Mouse (Mus musculus): ENCODE data around the gene Kit. TPM values are rescaled to one million over a fixed set of nuclear protein-coding genes. Genes with fewer than 3 reads are reported as not detected.

The Kit gene
- polyA plus RNA-seq, 1 experiment from 2014 or later, result 51.3 TPM

DNA sequence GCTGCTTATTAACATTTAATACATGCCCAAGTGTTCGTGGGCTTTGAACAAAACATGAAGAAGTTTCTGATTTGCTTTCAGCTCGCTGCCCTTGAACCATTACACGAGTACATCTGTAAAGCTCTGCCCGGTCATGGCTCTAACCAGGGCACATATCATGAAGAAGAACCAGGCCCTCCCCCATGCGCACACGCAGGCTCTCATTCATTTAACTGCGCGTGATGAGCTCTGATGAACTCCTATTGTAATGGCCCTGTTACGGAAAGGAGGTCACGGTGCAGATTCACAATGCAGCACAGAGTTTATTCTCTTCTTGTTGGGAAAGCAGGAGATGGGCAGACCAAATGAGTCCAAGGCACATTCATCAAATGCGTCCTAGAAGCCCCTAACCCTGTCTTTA is 17.1 kb upstream of the Kit start:
- no peak overlapping the region for H3K4me2 ChIP-seq (ENCODE audit: low read depth, low read length)
- no peak; the same call in 1 of the 2 replicates for ATAC-seq (ENCODE audit: low read depth)
- 44% methylated on average over 11 of the region's 11 CpGs for WGBS
- H3K27ac ChIP-seq (ENCODE audit: low read depth, low read length), result no peak overlapping the region
- H3K4me3 ChIP-seq (ENCODE audit: low read depth, low read length), result no peak overlapping the region
- no peaks in the 10 kb centered on the region for H3K27me3 ChIP-seq (ENCODE audit: control insufficient read depth, insufficient read depth, low read length)
- no peaks in the 10 kb centered on the region for H3K9me3 ChIP-seq (ENCODE audit: control insufficient read depth, low read length)
- no peak overlapping the region for H3K9ac ChIP-seq (replicated peaks; ENCODE audit: low read depth, low read length)
- H3K4me1 ChIP-seq (ENCODE audit: control insufficient read depth, insufficient read depth, low read length), result no peaks in the 10 kb centered on the region
- H3K36me3 ChIP-seq (ENCODE audit: control insufficient read depth, insufficient read depth, low read length), result no peaks in the 10 kb centered on the region

DNA sequence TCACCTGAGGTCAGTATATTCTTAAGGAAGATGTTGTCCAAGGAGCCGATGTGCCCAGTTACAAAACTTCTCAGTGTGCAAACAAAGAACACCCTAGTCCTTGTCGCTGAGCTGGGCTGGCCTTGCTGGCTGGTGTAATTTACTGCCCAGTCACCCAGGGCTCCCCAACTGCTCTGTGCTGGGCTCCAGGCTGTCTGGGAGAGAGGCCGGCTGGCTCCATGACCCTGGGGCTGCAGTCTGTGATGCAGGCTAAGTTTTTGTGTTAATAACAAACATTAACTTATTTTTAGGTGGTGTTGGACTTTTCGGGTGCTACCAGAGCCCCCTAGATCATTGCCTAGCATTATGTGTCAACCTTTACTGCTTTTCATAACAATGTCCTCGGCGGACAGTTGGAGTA is 15.4 kb upstream of the Kit start:
- H3K4me2 ChIP-seq (ENCODE audit: low read depth, low read length), result no peak overlapping the region
- no peak overlapping the region for H3K4me3 ChIP-seq (ENCODE audit: low read depth, low read length)
- H3K27ac ChIP-seq (ENCODE audit: low read depth, low read length), result no peak overlapping the region
- no peak overlapping the region for H3K9ac ChIP-seq (replicated peaks; ENCODE audit: low read depth, low read length)
- H3K36me3 ChIP-seq (ENCODE audit: control insufficient read depth, insufficient read depth, low read length), result no peaks in the 10 kb centered on the region
- no peaks in the 10 kb centered on the region for H3K27me3 ChIP-seq (ENCODE audit: control insufficient read depth, insufficient read depth, low read length)
- no peak for ATAC-seq (ENCODE audit: low read depth)
- no peaks in the 10 kb centered on the region for H3K4me1 ChIP-seq (ENCODE audit: control insufficient read depth, insufficient read depth, low read length)
- no peaks in the 10 kb centered on the region for H3K9me3 ChIP-seq (ENCODE audit: control insufficient read depth, low read length)
- WGBS, result 38% methylated on average over 6 of the region's 6 CpGs

DNA sequence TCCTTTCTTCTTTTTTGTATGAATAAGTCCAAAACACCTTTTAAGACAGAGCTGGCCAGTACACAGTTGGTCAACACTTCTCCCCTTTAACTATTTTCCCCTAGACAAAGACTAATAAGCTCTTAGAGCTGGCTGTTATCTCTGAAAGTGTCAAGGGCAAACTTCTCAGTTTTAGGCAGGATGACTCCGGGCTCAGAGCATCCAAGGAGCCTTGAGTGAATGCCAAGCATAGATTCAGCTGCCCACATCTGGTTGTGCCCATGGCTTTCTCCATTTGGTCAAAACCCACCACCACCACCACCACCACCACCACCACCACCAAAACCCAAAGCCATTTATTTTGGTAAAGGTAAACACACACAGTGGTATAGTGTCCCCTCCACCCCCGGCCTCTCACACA is 13.5 kb upstream of the Kit start:
- H3K4me3 ChIP-seq (ENCODE audit: low read depth, low read length), result no peak overlapping the region
- no peak overlapping the region for H3K4me2 ChIP-seq (ENCODE audit: low read depth, low read length)
- no peak overlapping the region for H3K9ac ChIP-seq (replicated peaks; ENCODE audit: low read depth, low read length)
- no peak for ATAC-seq (ENCODE audit: low read depth)
- no peaks in the 10 kb centered on the region for H3K27me3 ChIP-seq (ENCODE audit: control insufficient read depth, insufficient read depth, low read length)
- H3K9me3 ChIP-seq (ENCODE audit: control insufficient read depth, low read length), result no peaks in the 10 kb centered on the region
- no peaks in the 10 kb centered on the region for H3K36me3 ChIP-seq (ENCODE audit: control insufficient read depth, insufficient read depth, low read length)
- H3K27ac ChIP-seq (ENCODE audit: low read depth, low read length), result no peak overlapping the region
- WGBS, result 93% methylated on average over 2 of the region's 2 CpGs
- no peaks in the 10 kb centered on the region for H3K4me1 ChIP-seq (ENCODE audit: control insufficient read depth, insufficient read depth, low read length)

DNA sequence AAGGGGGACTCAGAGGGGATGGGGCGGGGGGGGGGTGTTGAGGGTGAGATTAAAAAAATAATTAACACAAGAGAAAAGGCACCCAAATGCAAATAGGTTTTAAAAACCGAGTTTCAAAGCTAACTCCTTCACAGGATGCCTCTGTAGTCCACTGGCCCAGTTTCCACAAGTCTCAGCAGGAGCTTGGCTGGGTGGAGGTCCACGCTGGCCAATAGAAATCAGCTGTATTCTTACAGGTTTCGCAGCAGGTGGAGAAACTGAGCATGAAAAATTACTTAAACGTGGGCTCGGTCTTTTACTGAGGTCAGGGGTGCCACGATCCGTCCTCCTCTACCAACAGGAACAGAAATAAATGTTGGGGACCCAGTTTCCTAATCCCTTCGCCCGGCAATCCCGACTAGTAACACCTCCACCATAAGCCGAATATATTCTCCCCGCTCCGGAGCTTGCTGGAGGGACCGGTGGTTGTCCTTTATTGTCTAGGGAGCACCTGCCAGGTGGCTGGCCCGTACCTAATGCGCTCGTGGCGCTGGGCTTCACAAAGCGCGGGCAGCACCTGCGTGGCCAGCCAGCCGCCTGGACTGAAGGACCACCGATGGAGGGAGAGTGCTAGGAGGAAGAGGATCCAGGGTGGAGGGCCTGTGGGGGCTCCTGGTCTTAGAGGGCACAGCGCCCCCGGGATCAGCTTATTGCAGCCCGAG is 415 bp upstream of the Kit start:
- Histone ChIP-seq H3K4me3 (ENCODE audit: low read depth, low read length) (peak overlapping the region; percentile 81), H3K9me3 (ENCODE audit: control insufficient read depth, low read length) (no peaks in the 10 kb centered on the region), H3K27ac (ENCODE audit: low read depth, low read length) (no peak overlapping the region), H3K36me3 (ENCODE audit: control insufficient read depth, insufficient read depth, low read length) (no peaks in the 10 kb centered on the region), H3K27me3 (ENCODE audit: control insufficient read depth, insufficient read depth, low read length) (no peaks in the 10 kb centered on the region), H3K9ac (replicated peaks; ENCODE audit: low read depth, low read length) (peak overlapping the region; percentile 83), H3K4me1 (ENCODE audit: control insufficient read depth, insufficient read depth, low read length) (peaks cover 16% of the 10 kb centered on the region), H3K4me2 (ENCODE audit: low read depth, low read length) (peak overlapping the region; percentile 77)
- 3% methylated on average over 27 of the region's 27 CpGs for WGBS
- ATAC-seq (ENCODE audit: low read depth), result no peak

DNA sequence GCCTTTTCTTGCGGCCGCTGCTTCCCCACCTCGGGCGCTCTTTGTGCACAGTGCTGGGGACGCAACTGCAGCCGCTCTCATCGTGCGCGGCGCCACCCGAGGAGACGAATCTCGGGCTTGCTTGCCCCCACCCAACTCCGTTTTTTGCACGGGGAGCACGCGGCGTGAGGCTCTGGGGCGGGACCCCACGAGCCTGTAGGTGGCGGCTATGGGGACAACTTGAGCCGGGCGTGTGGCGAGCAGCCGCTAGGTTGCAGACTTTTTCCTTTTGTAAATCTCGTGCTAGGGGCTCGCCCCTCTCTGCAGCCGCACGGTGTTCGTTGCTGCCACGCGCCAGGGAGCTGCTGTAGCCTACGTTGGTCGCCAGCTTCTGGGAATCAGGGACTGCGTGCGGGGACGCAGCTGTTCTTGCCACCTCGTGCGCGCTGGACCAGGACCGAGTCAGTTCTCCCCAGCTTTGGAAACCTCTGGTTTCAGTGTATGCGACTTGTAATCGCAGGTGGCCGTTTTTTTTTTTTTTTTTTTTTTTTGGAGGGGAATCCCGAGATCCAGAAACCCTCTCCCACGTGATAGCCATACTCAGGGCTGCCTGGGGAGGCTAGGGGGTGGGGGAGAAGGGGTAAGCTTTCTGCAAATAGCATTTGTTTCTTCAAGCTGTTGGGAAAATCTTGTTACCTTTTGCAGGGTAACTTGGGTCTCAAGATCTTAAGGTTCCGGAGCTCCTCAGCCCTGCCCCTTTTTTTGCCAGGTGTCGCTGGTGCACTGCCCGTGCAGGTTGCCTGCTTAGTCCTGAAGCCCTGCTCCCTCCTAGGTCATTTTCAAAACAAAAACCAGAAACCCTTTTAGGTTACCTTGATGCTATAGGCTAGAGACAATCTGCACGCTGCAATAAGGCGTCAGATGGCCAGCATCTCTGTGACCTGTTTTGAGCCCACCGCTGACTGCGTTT is 1.1 kb downstream of the Kit start:
- peaks cover 16% of the 10 kb centered on the region for H3K4me1 ChIP-seq (ENCODE audit: control insufficient read depth, insufficient read depth, low read length)
- H3K4me3 ChIP-seq (ENCODE audit: low read depth, low read length), result peak overlapping the region; percentile 81
- peak overlapping the region; percentile 83 for H3K9ac ChIP-seq (replicated peaks; ENCODE audit: low read depth, low read length)
- peak; percentile 85 for ATAC-seq (ENCODE audit: low read depth)
- peak overlapping the region; percentile 77 for H3K4me2 ChIP-seq (ENCODE audit: low read depth, low read length)
- H3K27me3 ChIP-seq (ENCODE audit: control insufficient read depth, insufficient read depth, low read length), result no peaks in the 10 kb centered on the region
- H3K36me3 ChIP-seq (ENCODE audit: control insufficient read depth, insufficient read depth, low read length), result no peaks in the 10 kb centered on the region
- H3K9me3 ChIP-seq (ENCODE audit: control insufficient read depth, low read length), result no peaks in the 10 kb centered on the region
- WGBS, result under 1% methylated on average over 53 of the region's 53 CpGs
- H3K27ac ChIP-seq (ENCODE audit: low read depth, low read length), result peak overlapping the region; percentile 78

DNA sequence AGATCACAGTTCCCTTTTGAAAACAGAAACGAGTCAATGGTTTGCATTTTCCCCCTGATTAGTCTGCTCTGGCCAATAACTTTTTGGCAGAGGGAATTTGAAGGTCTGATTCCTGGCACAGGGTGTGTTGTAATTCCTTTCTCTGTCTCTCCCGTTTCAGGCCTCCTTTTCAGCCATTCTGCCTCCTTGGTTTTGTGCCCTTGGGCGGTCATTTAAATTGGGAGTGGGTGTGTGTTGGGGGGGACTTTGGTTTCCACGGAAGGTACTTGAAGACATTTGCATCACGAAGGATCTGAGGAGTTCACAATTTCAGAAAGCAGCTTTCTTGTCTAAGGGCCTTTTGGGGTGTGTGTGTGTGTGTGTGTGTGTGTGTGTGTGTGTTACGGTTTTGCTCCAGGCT is 2.0 kb downstream of the Kit start:
- 0 out of 2 replicates have a peak overlapping the region, but pooled peaks have one; percentile 78 for H3K27ac ChIP-seq (ENCODE audit: low read depth, low read length)
- H3K4me1 ChIP-seq (ENCODE audit: control insufficient read depth, insufficient read depth, low read length), result peaks cover 16% of the 10 kb centered on the region
- peak overlapping the region; percentile 81 for H3K4me3 ChIP-seq (ENCODE audit: low read depth, low read length)
- H3K27me3 ChIP-seq (ENCODE audit: control insufficient read depth, insufficient read depth, low read length), result no peaks in the 10 kb centered on the region
- H3K9ac ChIP-seq (replicated peaks; ENCODE audit: low read depth, low read length), result peak overlapping the region; percentile 83
- no peaks in the 10 kb centered on the region for H3K9me3 ChIP-seq (ENCODE audit: control insufficient read depth, low read length)
- WGBS, result 13% methylated on average over 6 of the region's 6 CpGs
- peak overlapping the region; percentile 77 for H3K4me2 ChIP-seq (ENCODE audit: low read depth, low read length)
- no peak for ATAC-seq (ENCODE audit: low read depth)
- H3K36me3 ChIP-seq (ENCODE audit: control insufficient read depth, insufficient read depth, low read length), result no peaks in the 10 kb centered on the region

DNA sequence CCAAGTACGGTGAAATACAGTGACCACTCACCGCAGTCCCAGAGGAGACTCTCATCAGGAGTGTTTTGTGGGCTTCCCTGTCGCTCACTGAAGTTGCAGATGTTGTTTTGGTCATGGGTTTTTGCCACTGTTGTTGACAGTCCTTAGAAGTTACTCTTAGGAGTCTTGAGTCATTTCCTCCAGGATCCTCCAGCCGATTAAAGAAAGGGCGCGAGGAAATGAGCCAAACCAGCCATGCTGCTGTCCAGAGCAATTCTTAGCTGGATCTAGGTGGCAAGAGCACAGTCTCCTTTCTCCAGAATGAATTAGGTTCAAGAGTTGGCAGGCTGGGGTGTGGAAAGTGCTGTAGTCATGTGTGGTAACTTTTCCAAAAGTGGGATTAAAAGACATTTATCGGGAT is 3.4 kb downstream of the Kit start:
- no peaks in the 10 kb centered on the region for H3K27me3 ChIP-seq (ENCODE audit: control insufficient read depth, insufficient read depth, low read length)
- peak overlapping the region; percentile 77 for H3K4me2 ChIP-seq (ENCODE audit: low read depth, low read length)
- H3K4me3 ChIP-seq (ENCODE audit: low read depth, low read length), result peak overlapping the region; percentile 81; the same call in 1 of the 2 replicates
- H3K27ac ChIP-seq (ENCODE audit: low read depth, low read length), result no peak overlapping the region
- H3K36me3 ChIP-seq (ENCODE audit: control insufficient read depth, insufficient read depth, low read length), result no peaks in the 10 kb centered on the region
- no peaks in the 10 kb centered on the region for H3K9me3 ChIP-seq (ENCODE audit: control insufficient read depth, low read length)
- no peak for ATAC-seq (ENCODE audit: low read depth)
- 72% methylated on average over 7 of the region's 7 CpGs for WGBS
- H3K4me1 ChIP-seq (ENCODE audit: control insufficient read depth, insufficient read depth, low read length), result peaks cover 16% of the 10 kb centered on the region
- no peak overlapping the region for H3K9ac ChIP-seq (replicated peaks; ENCODE audit: low read depth, low read length)

DNA sequence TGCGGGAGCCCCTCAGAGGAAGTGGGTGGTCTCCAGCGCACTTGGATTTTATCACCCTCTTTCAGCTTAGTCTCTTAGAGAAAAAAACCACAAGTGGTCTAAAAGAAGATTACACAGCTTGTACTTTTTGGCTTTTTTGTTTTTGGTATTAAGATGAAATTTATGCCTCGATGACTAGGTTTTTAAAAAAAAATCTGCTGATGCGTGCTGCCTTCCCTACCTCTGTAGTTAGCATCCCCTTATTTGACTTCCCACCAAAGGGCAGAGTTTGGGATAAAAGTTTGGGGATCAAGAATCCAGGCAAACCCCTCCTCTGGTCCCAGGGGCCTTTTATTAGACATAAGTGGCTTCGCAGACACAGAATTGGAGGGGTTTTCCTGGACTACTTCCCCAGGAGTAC is 4.5 kb downstream of the Kit start:
- Histone ChIP-seq H3K36me3 (ENCODE audit: control insufficient read depth, insufficient read depth, low read length) (no peaks in the 10 kb centered on the region), H3K27me3 (ENCODE audit: control insufficient read depth, insufficient read depth, low read length) (no peaks in the 10 kb centered on the region), H3K27ac (ENCODE audit: low read depth, low read length) (no peak overlapping the region), H3K9ac (replicated peaks; ENCODE audit: low read depth, low read length) (no peak overlapping the region), H3K4me2 (ENCODE audit: low read depth, low read length) (no peak overlapping the region), H3K4me3 (ENCODE audit: low read depth, low read length) (no peak overlapping the region), H3K9me3 (ENCODE audit: control insufficient read depth, low read length) (no peaks in the 10 kb centered on the region), H3K4me1 (ENCODE audit: control insufficient read depth, insufficient read depth, low read length) (peaks cover 16% of the 10 kb centered on the region)
- WGBS, result 88% methylated on average over 5 of the region's 5 CpGs
- no peak for ATAC-seq (ENCODE audit: low read depth)
